Mouse (Mus musculus) midbrain, embryonic 16.5 days (tissue): ENCODE data around the gene Ctnna2. TPM values are rescaled to one million over a fixed set of nuclear protein-coding genes. Genes with fewer than 3 reads are reported as not detected.
A peak's percentile ranks its signal among the peaks of the same experiment; 100 is the strongest.

Source experiments
- ATAC-seq: fragments of 200-750 bp; cut with Nextera tagmentation; 2 replicates; pipeline ENCODE4 v1.8.0; 2017; ENCODE audit warnings: moderate TSS enrichment
- H3K27ac ChIP-seq: fragments of 300-500 bp; sonication (generic); 2 replicates; pipeline ENCODE4 v1.5.1; 2014; ENCODE audit warnings: mild to moderate bottlenecking, low read length, mixed read lengths
- H3K27me3 ChIP-seq: fragments of 300-500 bp; sonication (generic); 2 replicates; pipeline ENCODE4 v1.6.1; 2014; ENCODE audit warnings: low read depth, low read length, mixed read lengths; ENCODE audit not compliant: control insufficient read depth, insufficient read depth
- H3K36me3 ChIP-seq: fragments of 300-500 bp; sonication (generic); 2 replicates; pipeline ENCODE4 v1.6.1; 2014; ENCODE audit warnings: mild to moderate bottlenecking, low read length, moderate library complexity, mixed read lengths; ENCODE audit not compliant: control insufficient read depth, insufficient read depth
- H3K4me1 ChIP-seq: fragments of 300-500 bp; sonication (generic); 2 replicates; pipeline ENCODE4 v1.6.1; 2014; ENCODE audit warnings: mild to moderate bottlenecking, low read length, mixed read lengths; ENCODE audit not compliant: control insufficient read depth, insufficient read depth
- H3K4me2 ChIP-seq: fragments of 300-500 bp; sonication (generic); 2 replicates; pipeline ENCODE4 v1.6.1; 2014; ENCODE audit warnings: mild to moderate bottlenecking, low read length, mixed read lengths
- H3K4me3 ChIP-seq: fragments of 300-500 bp; sonication (generic); 2 replicates; pipeline ENCODE4 v1.5.1; 2014; ENCODE audit warnings: low read depth, mild to moderate bottlenecking, low read length, moderate library complexity, mixed read lengths
- H3K9ac ChIP-seq: fragments of 300-500 bp; sonication (generic); 2 replicates; pipeline ENCODE4 v1.6.1; 2014; ENCODE audit warnings: low read depth, low read length, mixed read lengths
- H3K9me3 ChIP-seq: fragments of 300-500 bp; sonication (generic); replicated peaks from 2 replicates; pipeline ENCODE4 v1.6.1; 2014; ENCODE audit warnings: mild to moderate bottlenecking, low read length, mixed read lengths; ENCODE audit not compliant: control insufficient read depth, poor library complexity, severe bottlenecking
- WGBS: fragments of 180-500 bp; shearing (Covaris S2); extraction: QIAGEN DNeasy Blood & Tissue Kit; methylation state at CpG from one replicate; pipeline ENCODE4 v1.1.7; 2014; 5-methylcytosine and 5-hydroxymethylcytosine counted together
- polyA plus RNA-seq: library from polyadenylated mRNA; unstranded; fragments of >200 nt; fragmentation: Nextera tagmentation; extraction: Ambion mirVana; gene quantifications from 2 replicates; pipeline ENCODE4 v1.2.1, GENCODE M21; 2015

Ctnna2 gene
- polyA plus RNA-seq, 1 experiment from 2014 or later = 146 TPM

DNA sequence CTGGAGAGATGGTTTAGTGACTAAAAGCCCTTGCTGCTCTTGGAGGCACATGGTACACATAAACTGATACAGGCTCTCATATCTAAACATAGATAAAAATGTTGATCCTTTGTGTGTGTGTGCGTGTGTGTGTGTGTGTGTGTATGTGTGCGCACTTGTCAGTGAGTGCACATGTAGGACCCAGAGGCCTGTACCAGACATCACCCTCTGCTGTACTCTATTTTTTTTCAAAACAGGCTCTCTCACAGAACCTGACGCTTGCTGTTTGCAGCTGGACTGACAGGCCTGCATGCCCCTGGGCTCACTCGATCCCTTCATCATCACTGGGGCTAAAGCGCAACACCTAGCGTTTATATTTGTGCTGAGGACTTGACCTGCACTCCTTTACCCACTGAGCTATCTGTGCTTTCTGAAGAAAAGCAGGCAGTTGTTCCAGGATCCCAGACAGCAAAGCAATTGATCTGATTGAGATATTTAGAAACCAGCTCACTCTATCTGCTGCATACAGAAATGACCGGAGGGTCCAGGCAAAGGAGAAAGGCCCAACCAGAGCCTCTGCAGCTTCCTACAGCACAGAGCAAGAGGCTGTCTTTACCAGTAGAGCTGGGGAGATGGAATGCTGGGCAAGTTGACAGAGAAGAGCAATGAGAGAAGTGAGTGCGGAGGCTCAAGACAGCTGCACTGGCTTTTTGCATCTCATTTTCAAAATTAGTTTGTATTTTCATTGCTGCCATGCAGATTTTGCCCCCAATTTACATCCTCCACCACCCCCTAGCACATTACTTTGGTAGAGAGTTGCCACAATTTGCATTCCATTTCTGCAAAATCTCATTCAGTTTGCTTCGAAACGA lies 870.2 kb downstream of the Ctnna2 start:
- Histone ChIP-seq H3K27me3 (no peaks in the 10 kb centered on the region), H3K9ac (no peak overlapping the region), H3K4me3 (no peak overlapping the region), H3K4me1 (peaks cover 12% of the 10 kb centered on the region; the same call in 1 of the 2 replicates), H3K36me3 (no peaks in the 10 kb centered on the region), H3K27ac (peak overlapping the region; percentile 65; the same call in 1 of the 2 replicates), H3K4me2 (no peak overlapping the region), H3K9me3 (no peaks in the 10 kb centered on the region)
- 70% methylated on average over 10 of the region's 10 CpGs for WGBS
- peak; percentile 60; the same call in 1 of the 2 replicates for ATAC-seq

GRCm38 (mm10) chr6:77101047-77101446 lies 878.5 kb downstream of the Ctnna2 start:
- 13% methylated on average over 1 of the region's 1 CpGs for WGBS
- Histone ChIP-seq H3K36me3 (no peaks in the 10 kb centered on the region), H3K9ac (no peak overlapping the region), H3K27ac (no peak overlapping the region), H3K27me3 (no peaks in the 10 kb centered on the region), H3K4me2 (no peak overlapping the region), H3K4me3 (no peak overlapping the region), H3K9me3 (no peaks in the 10 kb centered on the region), H3K4me1 (peaks cover 4% of the 10 kb centered on the region; the same call in 1 of the 2 replicates)
- ATAC-seq = no peak

DNA sequence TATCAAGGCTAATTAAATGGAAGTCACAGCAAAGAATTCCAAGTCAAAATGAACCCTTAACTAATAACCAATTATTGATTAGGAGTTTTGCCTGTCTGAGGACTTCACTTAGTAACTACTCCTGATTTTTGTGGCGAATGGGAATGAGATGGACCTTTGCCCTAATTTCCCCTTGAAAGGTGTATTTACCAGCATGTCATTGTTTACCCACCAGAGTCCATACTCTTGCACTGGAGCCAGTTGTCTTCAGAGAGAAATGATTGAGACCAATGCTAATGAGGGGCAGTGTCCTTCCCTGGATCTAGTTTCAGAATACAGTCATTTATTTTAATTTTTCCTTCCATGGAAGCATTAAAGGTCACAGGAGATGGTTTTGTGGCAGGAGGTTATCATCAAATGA lies 881.0 kb downstream of the Ctnna2 start:
- Histone ChIP-seq H3K27ac (no peak overlapping the region), H3K9ac (no peak overlapping the region), H3K4me2 (no peak overlapping the region), H3K4me3 (no peak overlapping the region), H3K4me1 (peaks cover 4% of the 10 kb centered on the region; the same call in 1 of the 2 replicates), H3K9me3 (no peaks in the 10 kb centered on the region), H3K36me3 (no peaks in the 10 kb centered on the region), H3K27me3 (no peaks in the 10 kb centered on the region)
- ATAC-seq = no peak
- 98% methylated on average over 1 of the region's 1 CpGs for WGBS

GRCm38 (mm10) chr6:77075396-77076376 lies 903.8 kb downstream of the Ctnna2 start:
- Histone ChIP-seq H3K4me2 (no peak overlapping the region), H3K27me3 (no peaks in the 10 kb centered on the region), H3K27ac (no peak overlapping the region), H3K36me3 (no peaks in the 10 kb centered on the region), H3K9ac (no peak overlapping the region), H3K4me3 (no peak overlapping the region), H3K9me3 (no peaks in the 10 kb centered on the region), H3K4me1 (no peaks in the 10 kb centered on the region)
- peak; percentile 85 for ATAC-seq
- 48% methylated on average over 14 of the region's 14 CpGs for whole genome bisulfite sequencing

DNA sequence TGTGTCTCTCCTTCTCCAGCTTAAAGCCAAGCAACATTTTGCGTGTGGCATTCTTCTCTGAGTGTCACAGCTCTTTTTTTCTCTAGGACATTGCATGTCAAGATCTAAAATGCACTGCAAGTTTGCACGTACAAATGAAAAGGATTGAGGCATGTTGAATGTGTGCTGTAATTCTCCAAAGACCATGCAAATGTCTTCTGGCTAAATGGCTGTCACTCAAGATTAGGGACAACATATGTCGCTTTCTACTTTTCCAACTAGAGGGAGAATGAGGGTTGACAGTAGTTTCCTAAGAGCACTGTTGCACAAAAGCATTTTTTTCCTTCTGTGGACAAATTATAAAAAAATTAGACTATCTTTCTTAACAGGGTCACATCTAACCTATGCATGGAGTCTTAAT lies 909.9 kb downstream of the Ctnna2 start:
- no peak overlapping the region for H3K27ac ChIP-seq
- no peak for ATAC-seq
- H3K36me3 ChIP-seq = no peaks in the 10 kb centered on the region
- H3K4me2 ChIP-seq = no peak overlapping the region
- H3K9me3 ChIP-seq = no peaks in the 10 kb centered on the region
- H3K9ac ChIP-seq = no peak overlapping the region
- no peak overlapping the region for H3K4me3 ChIP-seq
- WGBS = 26% methylated on average over 3 of the region's 3 CpGs
- H3K4me1 ChIP-seq = no peaks in the 10 kb centered on the region
- H3K27me3 ChIP-seq = no peaks in the 10 kb centered on the region

DNA sequence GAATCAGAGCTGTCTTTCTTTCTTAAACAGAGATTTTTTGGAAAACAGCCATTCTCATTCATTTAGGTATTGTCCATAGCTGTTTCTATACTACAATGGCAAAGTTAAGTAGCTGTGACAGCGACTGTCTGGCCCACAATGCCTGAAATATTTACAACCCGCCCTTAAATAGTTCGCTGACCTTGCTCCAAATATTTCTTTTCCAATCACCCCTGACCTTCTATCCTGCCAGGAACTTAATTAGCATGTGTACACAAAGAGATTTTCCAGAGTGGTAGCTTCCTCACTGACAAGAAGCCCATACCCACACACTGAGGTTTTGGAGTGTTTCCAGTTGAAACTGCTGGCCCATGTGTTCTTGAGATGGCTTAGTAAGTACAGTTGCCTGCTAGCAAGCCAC lies 928.8 kb downstream of the Ctnna2 start:
- Histone ChIP-seq H3K27ac (no peak overlapping the region), H3K36me3 (no peaks in the 10 kb centered on the region), H3K4me2 (no peak overlapping the region), H3K9me3 (no peaks in the 10 kb centered on the region), H3K9ac (no peak overlapping the region), H3K4me1 (peaks cover 4% of the 10 kb centered on the region), H3K4me3 (no peak overlapping the region), H3K27me3 (no peaks in the 10 kb centered on the region)
- 16% methylated on average over 3 of the region's 3 CpGs for WGBS
- peak; percentile 66; the same call in 1 of the 2 replicates for ATAC-seq

- Histone ChIP-seq H3K4me2 (no peak overlapping the region), H3K4me1 (peaks cover 4% of the 10 kb centered on the region), H3K9me3 (no peaks in the 10 kb centered on the region), H3K27ac (no peak overlapping the region), H3K27me3 (no peaks in the 10 kb centered on the region), H3K4me3 (no peak overlapping the region), H3K36me3 (no peaks in the 10 kb centered on the region), H3K9ac (no peak overlapping the region)
- no peak for ATAC-seq
- WGBS = 46% methylated on average over 2 of the region's 2 CpGs
These were observed 929.3 kb downstream of the Ctnna2 start for GRCm38 (mm10) chr6:77050193-77050592.

- no peaks in the 10 kb centered on the region for H3K27me3 ChIP-seq
- H3K27ac ChIP-seq = no peak overlapping the region
- H3K4me3 ChIP-seq = no peak overlapping the region
- WGBS = 19% methylated on average over 1 of the region's 1 CpGs
- H3K36me3 ChIP-seq = no peaks in the 10 kb centered on the region
- peaks cover 8% of the 10 kb centered on the region for H3K4me1 ChIP-seq
- H3K9ac ChIP-seq = no peak overlapping the region
- ATAC-seq = no peak
- no peaks in the 10 kb centered on the region for H3K9me3 ChIP-seq
- H3K4me2 ChIP-seq = no peak overlapping the region
These were observed 931.9 kb downstream of the Ctnna2 start for GRCm38 (mm10) chr6:77047568-77047967.
